Mouse (Mus musculus): Measurements from ENCODE around the gene Pars2.

GRCm38 (mm10) chr4:106678442-106679118 is 27.7 kb downstream of the Pars2 start, which contains the start of gene Ttc4:
- TF ChIP-seq POLR2A (IDR thresholded peaks at IDR 0.05; ENCODE audit: borderline replicate concordance, low read depth, low read length) (no peak), CTCF (IDR thresholded peaks at IDR 0.05; ENCODE audit: low read depth, low read length) (peak; percentile 27; the same call in 1 of the 2 replicates)

All from bone marrow macrophage, adult 2 months (primary cell).